Mouse (Mus musculus) embryo, embryonic 10.5 days (tissue): ENCODE measurements around the gene Prelp.

ENCODE experiments used
- DNase-seq: peaks from one replicate; pipeline ENCODE4 v3.0.0-alpha.2; 2015; ENCODE audit warnings: low spot score

The Prelp gene

GRCm38 (mm10) chr1:133899043-133899542 is 22.1 kb downstream of the Prelp start:
- no peak for DNase-seq

GRCm38 (mm10) chr1:133897293-133897692 is 23.9 kb downstream of the Prelp start:
- DNase-seq, result no peak

- peak; percentile 56 for DNase-seq
Observed at GRCm38 (mm10) chr1:133891489-133891888, 29.7 kb downstream of the Prelp start.

GRCm38 (mm10) chr1:133889949-133890598 is 31.1 kb downstream of the Prelp start:
- DNase-seq, result peak; percentile 58

- no peak for DNase-seq
Observed at GRCm38 (mm10) chr1:133887538-133888250, 33.5 kb downstream of the Prelp start.

GRCm38 (mm10) chr1:133887044-133887443 is 34.2 kb downstream of the Prelp start:
- DNase-seq, result peak; percentile 59

GRCm38 (mm10) chr1:133886431-133886830 is 34.8 kb downstream of the Prelp start:
- no peak for DNase-seq

- no peak for DNase-seq
Observed at GRCm38 (mm10) chr1:133885811-133886210, 35.4 kb downstream of the Prelp start.

- DNase-seq, result peak; percentile 63
Observed at GRCm38 (mm10) chr1:133884746-133885145, 36.5 kb downstream of the Prelp start.

- DNase-seq, result no peak
Observed at GRCm38 (mm10) chr1:133884090-133884489, 37.1 kb downstream of the Prelp start.

GRCm38 (mm10) chr1:133882283-133883217 is 38.7 kb downstream of the Prelp start:
- DNase-seq, result no peak

- DNase-seq, result no peak
Observed at GRCm38 (mm10) chr1:133881813-133882212, 39.4 kb downstream of the Prelp start.

- peak; percentile 37 for DNase-seq
Observed at GRCm38 (mm10) chr1:133878825-133879423, 42.3 kb downstream of the Prelp start.

GRCm38 (mm10) chr1:133876936-133877335 is 44.3 kb downstream of the Prelp start:
- no peak for DNase-seq

- DNase-seq, result no peak
Observed at GRCm38 (mm10) chr1:133873086-133873813, 48.0 kb downstream of the Prelp start.

GRCm38 (mm10) chr1:133871241-133871640 is 50.0 kb downstream of the Prelp start:
- no peak for DNase-seq

- no peak for DNase-seq
Observed at GRCm38 (mm10) chr1:133869221-133869620, 52.0 kb downstream of the Prelp start.

- DNase-seq, result no peak
Observed at GRCm38 (mm10) chr1:133863257-133863997, 57.8 kb downstream of the Prelp start.

GRCm38 (mm10) chr1:133861028-133861427 is 60.2 kb downstream of the Prelp start:
- DNase-seq, result no peak
